Mouse (Mus musculus) kidney, postnatal 0 days (tissue): ENCODE measurements around the gene Dis3l2. TPM values are rescaled to one million over a fixed set of nuclear protein-coding genes. Genes with fewer than 3 reads are reported as not detected.

Source experiments
- ATAC-seq: fragments of 200-750 bp; cut with Nextera tagmentation; replicated peaks from 2 replicates; pipeline ENCODE4 v1.8.0; 2017; ENCODE audit warnings: low read depth, moderate number of reproducible peaks, moderate TSS enrichment, moderate library complexity; ENCODE audit not compliant: low FRiP score
- DNase-seq: peaks from one replicate; pipeline ENCODE4 v3.0.0-alpha.2; 2016; ENCODE audit warnings: low spot score
- H3K27ac ChIP-seq: fragments of 300-500 bp; sonication (generic); 2 replicates; pipeline ENCODE4 v1.5.1; 2014; ENCODE audit warnings: mild to moderate bottlenecking
- H3K27me3 ChIP-seq: fragments of 300-500 bp; sonication (generic); 2 replicates; pipeline ENCODE4 v1.6.1; 2014; ENCODE audit warnings: low read length, mixed read lengths; ENCODE audit not compliant: insufficient read depth
- H3K36me3 ChIP-seq: fragments of 300-500 bp; sonication (generic); 2 replicates; pipeline ENCODE4 v1.6.1; 2014; ENCODE audit warnings: low read length, mixed read lengths; ENCODE audit not compliant: insufficient read depth
- H3K4me1 ChIP-seq: fragments of 300-500 bp; sonication (generic); replicated peaks from 2 replicates; pipeline ENCODE4 v1.6.1; 2014; ENCODE audit warnings: antibody characterized with exemption, low read length, mixed read lengths; ENCODE audit not compliant: insufficient read depth
- H3K4me2 ChIP-seq: fragments of 300-500 bp; sonication (generic); 2 replicates; pipeline ENCODE4 v1.6.1; 2014; ENCODE audit warnings: mild to moderate bottlenecking, low read length, moderate library complexity, mixed read lengths
- H3K4me3 ChIP-seq: fragments of 300-500 bp; sonication (generic); replicated peaks from 2 replicates; pipeline ENCODE4 v1.5.1; 2014; ENCODE audit warnings: low read depth, low read length
- H3K9ac ChIP-seq: fragments of 300-500 bp; sonication (generic); 2 replicates; pipeline ENCODE4 v1.6.1; 2014; ENCODE audit warnings: low read depth, low read length
- H3K9me3 ChIP-seq: fragments of 300-500 bp; sonication (generic); replicated peaks from 2 replicates; pipeline ENCODE4 v1.6.1; 2016; ENCODE audit warnings: low read length, inconsistent platforms, mixed read lengths
- CTCF ChIP-seq: IDR thresholded peaks from 2 replicates; pipeline ENCODE4 v1.5.1; 2016; ENCODE audit warnings: antibody characterized with exemption, low read depth, mild to moderate bottlenecking, moderate library complexity
- WGBS: fragments of 180-500 bp; shearing (Covaris S2); extraction: QIAGEN DNeasy Blood & Tissue Kit; methylation state at CpG from one replicate; pipeline ENCODE4 v1.1.7; 2014; 5-methylcytosine and 5-hydroxymethylcytosine counted together
- polyA plus RNA-seq: library from polyadenylated mRNA; unstranded; fragments of >200 nt; fragmentation: Nextera tagmentation; extraction: Ambion mirVana; gene quantifications from 2 replicates; pipeline ENCODE4 v1.2.1, GENCODE M21; 2015

Dis3l2 gene
- 20.9 and 23.1 TPM in 2 replicates for polyA plus RNA-seq

DNA sequence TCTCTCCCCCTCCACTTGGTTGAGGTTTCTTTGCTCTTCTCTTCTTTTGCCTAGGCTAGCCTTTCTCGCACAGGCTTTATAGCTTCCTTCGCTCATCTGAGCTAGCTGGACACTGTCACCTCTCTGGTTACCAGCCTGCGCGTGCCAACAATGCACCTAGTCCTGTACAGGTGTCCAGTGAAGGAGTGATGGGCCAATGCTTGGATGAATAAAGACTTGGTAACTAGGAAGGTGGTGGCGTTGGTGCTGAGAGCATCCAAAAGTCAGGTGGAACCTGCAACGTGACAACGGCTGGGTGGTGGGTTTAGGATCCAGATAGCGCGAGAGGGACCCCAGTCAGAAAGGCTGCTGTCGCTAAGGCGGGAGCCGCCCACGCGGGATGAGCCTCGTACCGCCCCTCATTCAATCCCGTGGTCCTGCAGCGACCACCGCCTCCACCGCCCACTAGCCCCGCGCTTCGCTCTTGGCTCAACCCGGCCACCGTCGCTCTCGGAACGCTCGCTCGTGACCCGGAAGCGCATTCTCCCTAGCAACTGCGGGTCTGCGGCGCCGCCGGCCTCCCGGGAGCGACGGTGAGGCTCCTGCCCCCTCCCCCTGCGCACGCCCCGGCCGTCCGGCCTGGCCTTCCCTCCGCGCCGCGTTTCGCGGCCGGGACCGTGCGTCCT, at the start of gene Dis3l2:
TSS of gene Dis3l2 (plus strand) at position 509 of the 665 bp plus-strand sequence.
- 2% methylated on average over 54 of the region's 54 CpGs for WGBS
- no peaks in the 10 kb centered on the region for H3K27me3 ChIP-seq
- no peaks in the 10 kb centered on the region for H3K36me3 ChIP-seq
- no peak for TF ChIP-seq CTCF
- H3K9ac ChIP-seq: peak within 1 kb of the TSS; percentile 90
- peak; percentile 92 for DNase-seq
- ATAC-seq: peak; percentile 92
- H3K27ac ChIP-seq: peak within 1 kb of the TSS; percentile 93
- no peaks in the 10 kb centered on the region for H3K9me3 ChIP-seq
- H3K4me3 ChIP-seq: peak within 1 kb of the TSS; percentile 92
- H3K4me2 ChIP-seq: peak within 1 kb of the TSS; percentile 78
- 0 out of 2 replicates have a peak, but pooled peaks cover 5% of the 10 kb centered on the region for H3K4me1 ChIP-seq

DNA sequence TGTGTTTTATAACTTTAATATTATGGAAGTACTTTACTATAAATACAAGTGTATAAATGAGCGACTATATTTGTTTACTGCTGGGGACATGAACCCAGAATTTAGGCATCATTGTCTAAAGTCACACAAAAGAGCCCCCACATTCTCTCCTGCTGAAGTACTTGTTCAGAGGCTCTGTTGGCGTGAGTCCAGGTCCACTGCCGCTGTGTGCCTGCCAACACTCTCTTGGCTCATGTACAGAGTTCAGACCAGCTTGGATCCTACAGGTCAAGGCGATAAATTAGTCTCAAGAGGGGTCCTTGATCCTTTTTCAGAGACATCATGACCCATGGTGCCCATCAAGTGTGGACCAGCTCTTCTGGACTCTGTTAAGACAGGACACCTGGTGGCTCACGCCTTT, 46.5 kb upstream of the Dis3l2 start:
- no peaks in the 10 kb centered on the region for H3K9me3 ChIP-seq
- H3K4me1 ChIP-seq: 0 out of 2 replicates have a peak, but pooled peaks cover 4% of the 10 kb centered on the region
- H3K9ac ChIP-seq: no peak overlapping the region
- ATAC-seq (no peak), DNase-seq (no peak)
- no peak overlapping the region for H3K4me3 ChIP-seq
- WGBS: 81% methylated on average over 5 of the region's 5 CpGs
- H3K27ac ChIP-seq: no peak overlapping the region
- H3K4me2 ChIP-seq: no peak overlapping the region
- no peaks in the 10 kb centered on the region for H3K36me3 ChIP-seq
- TF ChIP-seq CTCF: no peak
- no peaks in the 10 kb centered on the region for H3K27me3 ChIP-seq

DNA sequence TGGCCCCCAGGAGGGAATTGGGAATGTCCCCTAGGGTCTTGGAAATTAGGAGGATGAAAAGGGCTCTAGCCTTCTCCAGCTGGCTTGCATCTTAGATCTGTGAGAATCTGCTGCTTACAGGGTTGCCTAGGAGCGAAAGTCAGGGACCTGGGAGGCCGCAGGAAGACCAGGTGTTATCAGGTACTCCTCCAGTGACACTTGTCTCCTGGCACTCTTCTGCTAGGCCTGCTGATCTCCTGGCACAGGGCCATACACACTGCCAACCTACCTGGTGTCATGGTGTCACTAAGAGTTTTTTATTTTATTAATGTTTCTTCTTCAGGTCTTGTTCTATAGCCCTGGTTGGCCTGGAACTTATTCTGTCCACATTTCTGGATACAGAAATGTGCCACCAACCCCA, 38.5 kb upstream of the Dis3l2 start:
- Histone ChIP-seq H3K27ac (no peak overlapping the region), H3K4me2 (no peak overlapping the region), H3K9me3 (no peaks in the 10 kb centered on the region), H3K4me1 (0 out of 2 replicates have a peak, but pooled peaks cover 6% of the 10 kb centered on the region), H3K27me3 (peaks cover 5% of the 10 kb centered on the region; the same call in 1 of the 2 replicates), H3K4me3 (no peak overlapping the region), H3K9ac (no peak overlapping the region), H3K36me3 (no peaks in the 10 kb centered on the region)
- no peak for TF ChIP-seq CTCF
- WGBS: 81% methylated on average over 2 of the region's 2 CpGs
- no peak for DNase-seq
- ATAC-seq: no peak

DNA sequence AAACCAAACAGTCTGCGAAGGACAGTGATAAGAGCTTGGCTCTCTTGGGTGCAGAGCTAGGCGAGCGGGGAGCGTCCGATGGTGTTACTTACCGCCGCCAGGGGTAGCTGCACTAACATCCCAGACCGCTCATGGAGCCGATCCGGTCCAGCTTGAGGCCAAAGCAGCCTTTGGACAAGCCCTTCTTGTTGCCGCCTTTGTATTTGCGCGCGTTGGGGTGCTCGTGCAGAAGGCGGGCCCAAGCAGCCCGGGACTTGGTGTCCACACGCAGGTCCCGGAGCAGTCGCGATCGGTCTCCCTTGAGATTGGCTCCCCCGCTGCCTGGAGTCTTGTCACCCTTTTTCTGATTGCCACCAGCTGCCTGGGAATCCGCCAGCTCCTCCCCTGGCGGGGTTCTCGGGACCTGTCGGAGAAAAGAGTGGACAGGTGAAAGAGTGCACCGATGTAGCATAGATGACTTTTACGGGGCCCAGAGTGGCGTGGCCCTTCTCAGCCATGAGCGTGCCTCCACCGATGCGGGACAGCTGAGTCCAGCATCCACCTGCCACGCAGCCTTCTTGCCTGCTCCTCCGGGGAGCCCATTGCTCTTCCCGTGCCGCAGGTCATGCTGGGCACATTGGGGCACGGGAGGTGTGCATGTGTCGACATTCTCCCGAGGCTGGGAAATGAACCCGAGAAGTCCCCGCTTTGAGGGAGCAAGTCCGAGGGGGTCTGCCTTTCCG, 33.9 kb upstream of the Dis3l2 start:
- WGBS: 1% methylated on average over 44 of the region's 44 CpGs
- no peaks in the 10 kb centered on the region for H3K36me3 ChIP-seq
- peak overlapping the region; percentile 35; the same call in 1 of the 2 replicates for H3K9ac ChIP-seq
- TF ChIP-seq CTCF: peak; percentile 91
- H3K27me3 ChIP-seq: peaks cover 15% of the 10 kb centered on the region; the same call in 1 of the 2 replicates
- H3K27ac ChIP-seq: no peak overlapping the region
- peak overlapping the region; percentile 40 for H3K4me3 ChIP-seq
- 0 out of 2 replicates have a peak, but pooled peaks cover 4% of the 10 kb centered on the region for H3K4me1 ChIP-seq
- H3K4me2 ChIP-seq: peak overlapping the region; percentile 91
- peak; percentile 92 for DNase-seq
- peak; percentile 65 for ATAC-seq
- H3K9me3 ChIP-seq: no peaks in the 10 kb centered on the region

DNA sequence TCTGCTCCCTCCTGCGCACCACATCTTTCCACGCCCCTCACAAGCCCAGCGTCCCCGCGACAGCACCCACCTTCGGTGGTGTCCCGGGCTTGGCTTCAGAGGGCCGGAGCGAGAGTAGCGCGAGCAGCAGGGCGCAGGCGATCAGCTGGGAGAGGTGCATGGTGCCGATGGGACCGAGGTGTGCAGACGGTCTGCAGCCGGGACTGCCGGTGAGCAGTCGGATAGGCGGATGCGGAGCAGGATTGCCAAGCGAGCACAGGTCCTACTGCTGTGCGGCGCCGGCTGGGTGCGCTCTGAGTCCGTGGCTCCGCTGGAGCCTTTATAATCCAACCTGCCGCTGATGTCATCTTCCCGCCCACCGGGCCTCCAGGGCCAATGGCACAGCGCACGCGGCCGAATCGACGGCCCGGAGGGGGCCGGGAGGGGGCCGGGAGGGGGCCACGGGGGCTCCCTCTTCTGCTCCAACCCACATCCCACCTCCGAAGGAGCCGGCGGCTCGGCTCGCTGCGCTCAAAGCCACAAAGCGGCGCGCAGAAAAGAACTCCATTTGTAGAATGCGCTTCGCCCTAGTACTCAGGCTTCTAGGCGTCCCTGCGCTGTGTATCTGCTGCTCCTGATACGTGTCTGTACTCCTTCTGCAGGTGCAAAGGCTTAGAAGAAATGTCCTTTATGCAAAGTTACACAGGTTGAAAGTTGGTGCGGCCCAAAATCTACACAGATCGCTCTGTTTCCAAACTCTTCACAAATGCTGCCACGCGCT, 33.1 kb upstream of the Dis3l2 start, which contains the start of gene Nppc:
TSS of gene Nppc (minus strand) at position 293 of the 760 bp plus-strand sequence.
- WGBS: 6% methylated on average over 46 of the region's 59 CpGs
- peak; percentile 52 for TF ChIP-seq CTCF
- H3K27me3 ChIP-seq: peaks cover 15% of the 10 kb centered on the region; the same call in 1 of the 2 replicates

More for the DNA sequence above, 33.1 kb upstream of the Dis3l2 start, which contains the start of gene Nppc:
- 0 out of 2 replicates have a peak, but pooled peaks cover 4% of the 10 kb centered on the region for H3K4me1 ChIP-seq
- H3K9ac ChIP-seq: peak within 1 kb of the TSS; percentile 35; the same call in 1 of the 2 replicates
- DNase-seq: peak; percentile 84
- no peaks in the 10 kb centered on the region for H3K9me3 ChIP-seq
- peak within 1 kb of the TSS; percentile 91 for H3K4me2 ChIP-seq
- H3K36me3 ChIP-seq: no peaks in the 10 kb centered on the region
- H3K4me3 ChIP-seq: peak within 1 kb of the TSS; percentile 40
- ATAC-seq: peak; percentile 75
- H3K27ac ChIP-seq: no peak within 1 kb of the TSS
